Mouse (Mus musculus) testis, adult 10 weeks (tissue): ENCODE data around the gene Ankrd42. TPM values are rescaled to one million over a fixed set of nuclear protein-coding genes. Genes with fewer than 3 reads are reported as not detected.

Experiments used
- polyA plus RNA-seq: library from polyadenylated mRNA; stranded (reverse); fragments of 350-450 nt; fragmentation: Illumina TruSeq; extraction: RNeasy Lipid Tissue Mini Kit (QIAGEN cat#74804); gene quantifications from one replicate; pipeline ENCODE4 v1.2.3, GENCODE M21; 2014; ENCODE audit warnings: low read depth, low replicate concordance

Gene Ankrd42
- polyA plus RNA-seq: 279 TPM

GRCm38 (mm10) chr7:92637021-92637625, at the start of gene Ankrd42:
TSS of gene Ankrd42 (minus strand) at chr7:92637142.

DNA sequence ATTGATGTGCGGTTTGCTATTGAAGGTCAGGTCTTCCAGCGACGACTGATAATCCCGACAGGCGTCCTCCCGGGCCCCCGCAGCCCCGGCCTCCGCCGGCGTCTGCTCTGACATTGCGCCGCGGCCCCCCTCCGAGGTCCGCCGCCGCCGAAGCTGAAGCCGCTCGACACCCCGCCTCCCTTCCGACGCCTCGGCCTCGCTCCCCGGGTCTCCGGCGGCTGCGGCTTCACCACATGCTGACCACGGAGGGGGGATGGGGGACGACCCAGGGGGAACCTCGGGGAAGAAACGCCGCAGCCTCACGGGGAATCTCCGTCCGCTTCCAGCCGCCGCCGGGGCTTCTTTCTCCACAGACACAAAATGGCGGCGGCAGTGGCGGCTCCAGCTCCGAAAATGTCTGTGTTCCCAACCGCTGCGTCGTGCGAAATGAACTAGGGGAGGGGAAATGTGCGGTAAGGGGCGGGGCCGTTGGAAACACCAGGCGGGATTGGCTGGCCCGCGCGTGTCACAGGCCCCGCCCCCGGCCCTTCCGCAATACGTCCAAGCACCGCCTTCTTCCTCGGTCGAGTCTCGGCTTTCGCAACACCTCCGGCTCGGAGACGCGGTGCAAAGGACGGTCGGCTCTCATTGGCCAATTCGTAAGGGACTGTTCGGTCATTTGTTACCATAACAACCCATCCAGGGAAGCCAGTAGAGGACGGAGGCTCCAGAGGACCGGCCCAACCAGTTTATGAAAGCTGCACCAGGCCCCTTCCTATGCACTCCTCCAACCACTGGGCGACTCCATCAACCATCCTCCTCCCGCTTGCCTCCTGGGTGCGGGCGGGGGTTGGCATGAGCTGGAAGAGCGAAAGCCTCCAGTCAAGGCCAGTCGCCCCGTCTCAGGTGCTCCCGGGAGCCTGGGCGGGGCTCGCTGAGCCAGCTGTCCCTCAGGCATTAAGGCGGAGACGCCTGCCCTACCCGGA, 32.8 kb upstream of the Ankrd42 start, which contains the start of gene Pcf11:
TSS of gene Pcf11 (minus strand) at position 428 of the 965 bp plus-strand sequence.

DNA sequence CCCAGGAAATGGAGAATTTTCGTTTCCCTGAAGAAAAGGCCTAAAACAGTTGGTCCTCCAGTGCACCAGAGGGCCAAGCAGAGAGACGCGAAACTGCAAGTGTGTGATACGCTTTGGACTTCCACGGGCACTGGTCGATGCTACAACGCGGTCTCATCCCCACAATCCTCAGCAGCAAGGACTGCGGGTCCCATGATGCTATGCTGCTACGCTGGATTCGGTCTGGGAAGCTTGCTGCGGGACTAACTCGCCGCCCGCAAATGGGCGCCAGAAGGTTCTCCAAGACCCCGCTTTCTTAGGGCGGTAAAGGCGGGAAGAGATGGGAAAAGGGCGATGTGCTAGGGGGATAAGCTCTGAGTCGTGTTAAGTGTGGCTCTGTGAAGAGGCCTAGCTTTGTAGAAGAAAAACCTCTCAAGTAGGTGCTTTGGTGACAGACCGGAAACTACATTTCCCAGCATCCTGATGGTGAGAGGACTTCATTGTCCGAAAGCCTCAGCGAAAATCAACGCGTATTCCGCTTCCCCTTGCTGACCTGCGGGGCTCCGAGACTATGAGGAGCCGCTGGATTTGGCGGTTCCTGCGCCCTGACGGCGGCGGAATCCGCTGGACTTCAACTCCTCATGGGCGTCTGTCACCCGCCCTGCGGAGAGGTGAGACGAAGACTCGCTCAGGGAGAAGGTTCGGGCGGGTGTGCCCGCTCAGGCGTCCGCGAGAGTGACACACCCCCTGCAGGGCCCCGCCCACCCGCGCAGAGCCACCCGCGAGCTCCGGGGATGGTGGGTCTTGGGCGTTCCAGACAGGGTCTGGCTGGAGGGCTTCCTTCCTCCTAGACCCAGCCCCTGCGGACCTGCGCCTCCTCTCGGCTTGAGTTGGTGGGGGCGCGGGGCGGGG, 75.7 kb downstream of the Ankrd42 start, which contains the start of gene Ccdc90b:
TSS of gene Ccdc90b (plus strand) at position 164 of the 891 bp plus-strand sequence.

Other genes starting within 250 kb of the Ankrd42 start
- gene Ccdc90b, start 76.0 kb downstream of the Ankrd42 start, polyA plus RNA-seq: 51.1 TPM
- gene Pcf11, start 32.8 kb upstream of the Ankrd42 start, polyA plus RNA-seq: 179 TPM
- gene Rab30, start 104.5 kb upstream of the Ankrd42 start, polyA plus RNA-seq: 3.6 TPM
- gene Ddias, start 237.1 kb upstream of the Ankrd42 start, polyA plus RNA-seq: 222 TPM
- 30.8 TPM for gene Prcp, start 237.3 kb upstream of the Ankrd42 start, polyA plus RNA-seq